Mouse (Mus musculus): ENCODE measurements around the gene Tceanc2. TPM values are rescaled to one million over a fixed set of nuclear protein-coding genes. Genes with fewer than 3 reads are reported as not detected.
"Not testable (repeated sequence)": the region's sequence is repeated elsewhere in the genome, so short reads cannot be mapped to it uniquely, and the experiment has no call there.

Tceanc2 gene
- polyA plus RNA-seq, 1 experiment from 2014 or later, result 28.3 TPM

DNA sequence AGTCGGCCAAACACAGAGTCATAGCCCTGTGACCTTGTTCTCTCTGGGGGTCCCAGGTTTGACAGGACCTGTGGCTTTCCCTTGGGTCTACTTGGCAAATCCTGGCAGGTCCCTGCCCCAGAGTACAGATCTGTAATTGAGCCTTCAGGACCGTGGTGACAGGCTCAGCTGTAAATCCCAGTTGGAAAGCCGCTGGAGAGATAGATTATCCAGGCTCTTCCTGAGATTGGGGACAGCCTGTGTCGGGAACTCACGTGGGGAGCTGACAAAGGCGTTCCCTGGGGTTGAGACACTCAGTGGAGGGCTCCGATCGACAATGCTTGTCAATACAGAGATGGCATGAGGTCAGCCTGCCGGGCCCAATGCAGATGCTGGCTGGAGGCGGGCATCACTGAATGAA, 52.5 kb downstream of the Tceanc2 start:
- peaks cover 35% of the 10 kb centered on the region for H3K27me3 ChIP-seq (replicated peaks)
- no peaks in the 10 kb centered on the region for H3K9me3 ChIP-seq (replicated peaks)
- no peak overlapping the region for H3K9ac ChIP-seq
- no peak overlapping the region for H3K27ac ChIP-seq (ENCODE audit: poor library complexity, severe bottlenecking)
- H3K4me1 ChIP-seq (replicated peaks), result peaks cover 17% of the 10 kb centered on the region; the same call in 1 of the 2 replicates
- no peak for ATAC-seq (ENCODE audit: insufficient number of reproducible peaks, low FRiP score)
- H3K36me3 ChIP-seq, result no peaks in the 10 kb centered on the region
- H3K4me2 ChIP-seq, result no peak overlapping the region
- 39% methylated on average over 10 of the region's 10 CpGs for WGBS
- H3K4me3 ChIP-seq, result no peak overlapping the region

DNA sequence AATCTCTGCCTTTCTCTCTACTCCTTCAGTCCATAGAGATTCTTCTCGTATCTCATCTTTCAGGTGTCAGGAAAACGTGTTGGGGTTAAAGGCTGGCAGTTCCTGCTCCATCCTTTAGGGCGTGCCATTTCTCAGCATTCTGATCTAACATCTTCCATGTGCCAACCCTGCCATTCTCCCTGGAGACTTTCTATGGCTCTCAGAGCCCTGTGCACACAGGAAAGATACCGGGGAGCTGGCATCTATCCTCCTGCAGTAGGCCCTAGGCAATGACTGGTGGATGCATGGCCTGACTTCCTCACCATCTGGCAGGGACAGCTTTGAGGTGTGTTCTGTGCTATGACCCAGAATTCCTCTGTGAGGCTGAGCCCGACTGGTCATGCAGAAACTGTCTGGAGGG, 53.8 kb downstream of the Tceanc2 start:
- Histone ChIP-seq H3K9ac (no peak overlapping the region), H3K4me3 (no peak overlapping the region), H3K4me2 (no peak overlapping the region), H3K36me3 (no peaks in the 10 kb centered on the region), H3K4me1 (replicated peaks) (peaks cover 10% of the 10 kb centered on the region; the same call in 1 of the 2 replicates), H3K27ac (ENCODE audit: poor library complexity, severe bottlenecking) (no peak overlapping the region), H3K27me3 (replicated peaks) (peaks cover 35% of the 10 kb centered on the region), H3K9me3 (replicated peaks) (no peaks in the 10 kb centered on the region)
- 54% methylated on average over 5 of the region's 5 CpGs for WGBS
- no peak for ATAC-seq (ENCODE audit: insufficient number of reproducible peaks, low FRiP score)

DNA sequence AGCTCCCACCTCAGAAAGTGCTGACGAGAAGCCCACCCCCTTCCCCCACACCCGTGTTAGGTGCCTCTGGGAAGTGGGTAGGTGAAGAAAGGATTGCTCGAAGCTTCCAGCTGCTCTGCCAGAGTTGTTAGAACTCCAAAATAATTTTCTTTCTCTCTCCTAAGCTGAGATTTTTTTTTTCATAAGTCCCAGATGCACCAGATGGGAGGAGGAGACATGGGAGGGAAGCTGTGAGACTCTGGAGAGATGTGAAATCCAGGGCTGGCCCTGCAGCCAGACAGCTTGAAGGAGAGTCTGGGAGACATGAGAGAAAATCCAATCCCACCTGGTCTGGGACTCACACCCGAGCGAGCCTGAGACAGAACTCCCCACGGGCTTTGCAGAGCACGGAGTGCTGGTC, 54.5 kb downstream of the Tceanc2 start:
- WGBS, result 50% methylated on average over 7 of the region's 7 CpGs
- Histone ChIP-seq H3K9ac (no peak overlapping the region), H3K4me2 (no peak overlapping the region)

DNA sequence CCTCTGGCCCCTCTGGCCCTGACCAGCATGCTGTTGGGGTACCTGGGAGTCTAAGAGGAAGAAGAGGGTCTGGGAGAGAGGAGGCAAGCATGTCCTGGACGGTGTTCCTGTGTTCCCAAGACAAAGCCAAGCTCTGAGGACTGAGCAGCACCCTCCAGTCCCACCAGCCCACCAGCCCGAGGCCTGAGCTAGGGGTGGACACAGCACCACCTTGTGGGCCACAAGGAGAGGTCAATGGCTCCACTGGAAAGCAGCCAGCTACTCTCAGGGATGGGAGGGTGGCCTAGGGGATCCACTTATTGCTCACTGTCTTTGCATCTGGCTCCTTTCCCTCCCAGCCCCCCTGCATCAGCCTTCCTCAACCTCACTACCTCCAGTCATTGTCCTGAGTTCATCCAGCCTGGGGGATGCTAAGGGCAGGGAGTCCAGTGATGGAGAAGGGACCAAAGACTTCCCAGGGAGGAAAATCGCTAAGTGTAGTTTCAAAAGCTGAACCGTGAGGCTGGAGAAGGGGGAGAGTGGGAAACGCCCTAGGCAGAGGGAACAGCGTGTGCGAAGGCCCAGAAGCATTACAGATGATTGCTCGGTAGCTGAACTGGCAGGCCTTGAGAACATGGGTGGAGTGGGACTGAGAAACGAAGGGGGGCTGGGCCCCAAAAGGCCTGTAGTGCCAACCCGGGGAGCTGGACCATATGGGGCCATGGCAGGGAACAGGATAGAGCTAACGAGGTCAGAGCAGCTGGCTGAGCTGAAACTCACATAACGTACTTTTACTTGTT, 57.6 kb downstream of the Tceanc2 start:
- Histone ChIP-seq H3K27me3 (replicated peaks) (peaks cover 27% of the 10 kb centered on the region), H3K9me3 (replicated peaks) (no peaks in the 10 kb centered on the region), H3K4me1 (replicated peaks) (no peaks in the 10 kb centered on the region; the same call in 1 of the 2 replicates), H3K27ac (ENCODE audit: poor library complexity, severe bottlenecking) (no peak overlapping the region), H3K4me2 (no peak overlapping the region), H3K36me3 (no peaks in the 10 kb centered on the region), H3K4me3 (no peak overlapping the region), H3K9ac (no peak overlapping the region)
- 58% methylated on average over 12 of the region's 12 CpGs for WGBS
- peak; percentile 61; the same call in 1 of the 2 replicates for ATAC-seq (ENCODE audit: insufficient number of reproducible peaks, low FRiP score)

More for the DNA sequence above, 54.5 kb downstream of the Tceanc2 start:
- H3K4me3 ChIP-seq, result no peak overlapping the region
- H3K36me3 ChIP-seq, result no peaks in the 10 kb centered on the region
- no peak for ATAC-seq (ENCODE audit: insufficient number of reproducible peaks, low FRiP score)
- H3K4me1 ChIP-seq (replicated peaks), result peaks cover 4% of the 10 kb centered on the region; the same call in 1 of the 2 replicates
- peaks cover 35% of the 10 kb centered on the region for H3K27me3 ChIP-seq (replicated peaks)
- H3K9me3 ChIP-seq (replicated peaks), result no peaks in the 10 kb centered on the region
- no peak overlapping the region for H3K27ac ChIP-seq (ENCODE audit: poor library complexity, severe bottlenecking)

DNA sequence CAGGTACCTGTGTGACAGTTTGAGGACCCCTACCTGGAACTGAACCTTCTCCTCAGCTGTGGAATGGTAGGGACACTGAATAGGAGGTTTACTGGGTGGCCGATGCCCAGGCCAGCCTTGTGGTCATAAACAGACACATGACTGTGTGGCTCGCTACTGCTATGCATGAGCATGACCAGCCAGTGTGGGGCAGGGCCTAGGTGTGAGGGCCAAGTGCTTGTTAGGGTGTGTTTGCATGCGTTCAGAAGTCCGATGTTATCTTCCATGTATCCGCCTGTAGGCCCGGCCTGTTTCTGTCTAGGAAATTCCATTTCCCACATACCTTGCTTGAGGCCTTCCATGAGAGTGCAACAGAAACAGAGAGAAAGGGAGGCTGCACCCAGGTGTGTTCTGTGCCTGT, 58.2 kb downstream of the Tceanc2 start:
- H3K9ac ChIP-seq, result no peak overlapping the region
- no peak overlapping the region for H3K27ac ChIP-seq (ENCODE audit: poor library complexity, severe bottlenecking)

DNA sequence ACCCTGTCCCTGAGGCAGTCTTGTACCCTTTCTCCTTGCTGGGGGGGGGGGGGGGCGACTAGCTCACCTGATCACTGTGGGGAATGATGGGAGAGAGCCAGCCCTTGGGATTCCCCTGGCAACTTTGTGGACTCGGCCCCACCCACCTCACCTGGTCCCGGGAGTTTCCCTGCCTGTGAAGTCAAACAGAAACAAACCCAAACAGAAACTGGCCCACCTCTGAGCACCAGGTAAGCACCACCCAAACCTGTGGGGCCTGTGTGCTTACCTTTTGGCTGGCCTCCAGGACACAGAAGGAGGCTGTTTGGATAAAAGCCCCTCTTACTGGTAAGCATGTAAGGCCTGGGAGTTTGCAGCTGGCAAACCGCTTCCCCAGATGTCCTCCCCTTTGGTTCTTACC, 59.9 kb downstream of the Tceanc2 start:
- no peaks in the 10 kb centered on the region for H3K4me1 ChIP-seq (replicated peaks)
- H3K9ac ChIP-seq, result no peak overlapping the region
- H3K27me3 ChIP-seq (replicated peaks), result peaks cover 6% of the 10 kb centered on the region; the same call in 1 of the 2 replicates
- H3K4me3 ChIP-seq, result no peak overlapping the region
- no peaks in the 10 kb centered on the region for H3K36me3 ChIP-seq
- no peaks in the 10 kb centered on the region for H3K9me3 ChIP-seq (replicated peaks)
- 64% methylated on average over 4 of the region's 4 CpGs for WGBS
- no peak overlapping the region for H3K4me2 ChIP-seq
- no peak for ATAC-seq (ENCODE audit: insufficient number of reproducible peaks, low FRiP score)
- no peak overlapping the region for H3K27ac ChIP-seq (ENCODE audit: poor library complexity, severe bottlenecking)

More for the DNA sequence above, 58.2 kb downstream of the Tceanc2 start:
- Histone ChIP-seq H3K4me3 (no peak overlapping the region), H3K27me3 (replicated peaks) (peaks cover 21% of the 10 kb centered on the region), H3K9me3 (replicated peaks) (no peaks in the 10 kb centered on the region), H3K4me1 (replicated peaks) (no peaks in the 10 kb centered on the region), H3K4me2 (no peak overlapping the region), H3K36me3 (no peaks in the 10 kb centered on the region)
- no peak for ATAC-seq (ENCODE audit: insufficient number of reproducible peaks, low FRiP score)
- 84% methylated on average over 6 of the region's 6 CpGs for WGBS

DNA sequence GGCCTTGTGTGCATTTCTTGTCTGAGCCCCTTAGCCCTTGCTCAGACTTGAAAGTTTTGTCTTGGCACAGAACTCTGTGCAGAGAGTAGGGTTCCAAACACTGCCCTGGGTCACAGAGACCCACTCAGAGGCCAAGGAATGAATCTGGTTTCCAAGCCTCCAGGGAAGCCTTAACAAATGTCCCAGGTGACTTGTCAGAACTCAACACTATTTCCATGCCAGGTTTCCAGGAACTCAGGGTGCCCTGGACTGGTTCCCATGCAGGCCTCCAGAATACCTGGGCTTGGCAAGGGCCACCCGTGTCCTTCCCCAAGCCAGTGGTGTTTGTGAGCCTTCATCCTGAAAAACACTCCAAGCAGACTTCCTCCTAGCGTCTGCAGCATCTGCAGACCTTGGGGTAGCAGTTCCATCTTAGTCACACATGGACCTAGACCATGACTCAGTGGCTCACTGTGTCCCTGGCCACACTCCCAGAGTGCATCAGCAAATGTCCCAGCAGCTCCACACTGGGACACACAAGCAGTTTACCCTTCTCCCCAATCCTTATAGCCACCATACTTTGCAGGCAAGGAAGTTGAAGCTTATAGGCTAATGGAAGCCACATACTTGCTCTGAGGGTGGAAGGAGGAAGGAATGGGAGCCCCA, 61.1 kb downstream of the Tceanc2 start:
- ATAC-seq (ENCODE audit: insufficient number of reproducible peaks, low FRiP score), result no peak
- no peak overlapping the region for H3K4me3 ChIP-seq
- no peak overlapping the region for H3K4me2 ChIP-seq
- H3K9ac ChIP-seq, result no peak overlapping the region
- H3K36me3 ChIP-seq, result no peaks in the 10 kb centered on the region
- no peak overlapping the region for H3K27ac ChIP-seq (ENCODE audit: poor library complexity, severe bottlenecking)
- no peaks in the 10 kb centered on the region for H3K9me3 ChIP-seq (replicated peaks)
- no peaks in the 10 kb centered on the region for H3K4me1 ChIP-seq (replicated peaks)
- WGBS, result 81% methylated on average over 2 of the region's 2 CpGs
- H3K27me3 ChIP-seq (replicated peaks), result no peaks in the 10 kb centered on the region

DNA sequence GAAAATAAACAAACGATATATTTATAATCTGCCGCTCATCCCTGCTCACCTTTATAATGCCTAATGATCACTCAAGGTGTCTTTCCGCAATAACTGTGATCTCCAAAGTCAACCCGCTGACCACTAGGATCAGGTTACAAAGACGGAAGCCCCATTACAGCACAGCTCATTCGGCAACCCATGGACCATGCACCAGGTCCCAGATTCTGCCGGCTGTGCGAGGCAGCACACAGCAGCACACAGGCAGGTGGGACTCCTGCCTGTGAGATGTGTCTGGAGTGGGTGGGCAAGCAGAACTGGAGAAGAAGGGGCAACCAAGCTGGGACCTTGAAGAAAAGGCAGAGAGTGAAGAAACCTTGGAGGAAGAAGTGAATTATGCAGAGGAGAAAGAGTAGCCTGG, 64.6 kb downstream of the Tceanc2 start:
- H3K27me3 ChIP-seq (replicated peaks), result 0 out of 2 replicates have a peak, but pooled peaks cover 2% of the 10 kb centered on the region
- no peak for ATAC-seq (ENCODE audit: insufficient number of reproducible peaks, low FRiP score)
- no peak overlapping the region for H3K4me2 ChIP-seq
- H3K27ac ChIP-seq (ENCODE audit: poor library complexity, severe bottlenecking), result no peak overlapping the region
- H3K9me3 ChIP-seq (replicated peaks), result no peaks in the 10 kb centered on the region
- no peak overlapping the region for H3K9ac ChIP-seq
- 51% methylated on average over 8 of the region's 8 CpGs for WGBS
- H3K36me3 ChIP-seq, result no peaks in the 10 kb centered on the region
- no peak overlapping the region for H3K4me3 ChIP-seq
- no peaks in the 10 kb centered on the region for H3K4me1 ChIP-seq (replicated peaks)

DNA sequence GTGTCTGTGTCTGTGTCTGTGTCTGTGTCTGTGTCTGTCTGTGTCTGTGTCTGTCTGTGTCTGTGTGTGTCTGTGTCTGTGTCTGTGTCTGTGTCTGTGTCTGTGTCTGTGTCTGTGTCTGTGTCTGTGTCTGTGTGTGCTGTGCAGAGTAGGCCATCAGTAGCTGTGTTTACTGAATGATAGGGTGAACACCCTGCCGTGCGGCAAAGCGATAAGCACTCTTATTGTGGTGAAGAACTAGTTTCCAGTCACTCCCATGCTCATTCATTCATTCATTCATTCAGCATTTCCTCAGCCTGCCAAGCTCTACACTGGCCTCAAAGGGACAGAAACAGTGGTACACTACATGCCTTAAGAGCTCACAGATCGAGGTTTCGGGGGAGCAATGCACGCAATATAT, 69.7 kb downstream of the Tceanc2 start:
- not testable (repeated sequence) for ATAC-seq (ENCODE audit: insufficient number of reproducible peaks, low FRiP score); H3K36me3 ChIP-seq; H3K9ac ChIP-seq; H3K27ac ChIP-seq (ENCODE audit: poor library complexity, severe bottlenecking); H3K9me3 ChIP-seq (replicated peaks); H3K27me3 ChIP-seq (replicated peaks); H3K4me2 ChIP-seq; H3K4me3 ChIP-seq; H3K4me1 ChIP-seq (replicated peaks)
- WGBS, result 85% methylated on average over 6 of the region's 6 CpGs

DNA sequence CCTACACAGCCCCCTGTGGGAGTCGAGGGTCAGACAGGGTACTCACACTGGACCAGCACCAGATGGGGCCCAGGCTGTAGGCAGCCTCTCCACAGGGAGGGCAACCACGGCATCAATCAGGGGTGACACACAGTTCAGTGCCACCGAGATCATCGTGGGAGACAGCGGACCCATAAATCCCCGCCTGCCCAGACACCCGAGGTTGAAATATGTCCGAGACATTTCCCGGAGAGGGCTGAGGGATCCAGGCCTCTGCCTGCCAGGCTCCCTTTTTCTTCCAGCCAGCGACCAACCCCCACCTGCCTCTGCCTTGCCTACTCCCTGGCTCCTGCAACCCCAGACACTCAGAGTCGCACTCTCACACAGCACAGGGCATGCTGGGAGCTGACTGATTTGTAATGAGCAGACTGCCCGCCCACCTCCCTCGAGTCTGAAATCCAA, 70.6 kb downstream of the Tceanc2 start:
- H3K27me3 ChIP-seq (replicated peaks), result 0 out of 2 replicates have a peak, but pooled peaks cover 5% of the 10 kb centered on the region
- no peaks in the 10 kb centered on the region for H3K9me3 ChIP-seq (replicated peaks)
- no peaks in the 10 kb centered on the region for H3K36me3 ChIP-seq
- no peak overlapping the region for H3K9ac ChIP-seq
- 60% methylated on average over 13 of the region's 13 CpGs for WGBS
- H3K4me2 ChIP-seq, result no peak overlapping the region
- H3K27ac ChIP-seq (ENCODE audit: poor library complexity, severe bottlenecking), result no peak overlapping the region
- no peak overlapping the region for H3K4me3 ChIP-seq
- ATAC-seq (ENCODE audit: insufficient number of reproducible peaks, low FRiP score), result no peak
- H3K4me1 ChIP-seq (replicated peaks), result 0 out of 2 replicates have a peak, but pooled peaks cover 3% of the 10 kb centered on the region

DNA sequence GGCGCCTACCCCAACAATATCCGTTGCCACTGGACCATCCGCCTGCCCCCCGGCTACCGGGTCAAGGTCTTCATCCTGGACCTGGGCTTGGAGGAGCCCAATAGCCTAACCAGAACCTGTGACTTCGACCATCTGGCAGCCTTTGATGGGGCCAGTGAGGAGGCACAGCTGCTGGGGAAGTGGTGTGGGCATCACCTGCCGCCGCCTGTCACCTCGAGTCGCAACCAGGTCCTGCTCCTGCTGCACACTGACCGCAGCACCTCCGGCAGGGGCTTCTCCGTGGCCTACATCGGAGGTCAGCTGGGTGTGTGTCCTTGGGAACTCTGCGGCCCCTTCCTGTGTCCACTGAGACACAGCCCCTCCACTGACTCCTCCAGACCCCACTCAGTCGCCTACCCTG, 72.1 kb downstream of the Tceanc2 start:
- H3K4me2 ChIP-seq, result no peak overlapping the region
- H3K9ac ChIP-seq, result no peak overlapping the region
- ATAC-seq (ENCODE audit: insufficient number of reproducible peaks, low FRiP score), result no peak
- H3K9me3 ChIP-seq (replicated peaks), result no peaks in the 10 kb centered on the region
- H3K36me3 ChIP-seq, result no peaks in the 10 kb centered on the region
- 86% methylated on average over 16 of the region's 16 CpGs for WGBS
- 0 out of 2 replicates have a peak, but pooled peaks cover 5% of the 10 kb centered on the region for H3K27me3 ChIP-seq (replicated peaks)
- H3K4me1 ChIP-seq (replicated peaks), result peaks cover 8% of the 10 kb centered on the region
- no peak overlapping the region for H3K27ac ChIP-seq (ENCODE audit: poor library complexity, severe bottlenecking)
- H3K4me3 ChIP-seq, result no peak overlapping the region

Data from heart, embryonic 12.5 days (tissue).